ENCODE assay signal across 8 mouse cellular contexts in the genomic region with DNA sequence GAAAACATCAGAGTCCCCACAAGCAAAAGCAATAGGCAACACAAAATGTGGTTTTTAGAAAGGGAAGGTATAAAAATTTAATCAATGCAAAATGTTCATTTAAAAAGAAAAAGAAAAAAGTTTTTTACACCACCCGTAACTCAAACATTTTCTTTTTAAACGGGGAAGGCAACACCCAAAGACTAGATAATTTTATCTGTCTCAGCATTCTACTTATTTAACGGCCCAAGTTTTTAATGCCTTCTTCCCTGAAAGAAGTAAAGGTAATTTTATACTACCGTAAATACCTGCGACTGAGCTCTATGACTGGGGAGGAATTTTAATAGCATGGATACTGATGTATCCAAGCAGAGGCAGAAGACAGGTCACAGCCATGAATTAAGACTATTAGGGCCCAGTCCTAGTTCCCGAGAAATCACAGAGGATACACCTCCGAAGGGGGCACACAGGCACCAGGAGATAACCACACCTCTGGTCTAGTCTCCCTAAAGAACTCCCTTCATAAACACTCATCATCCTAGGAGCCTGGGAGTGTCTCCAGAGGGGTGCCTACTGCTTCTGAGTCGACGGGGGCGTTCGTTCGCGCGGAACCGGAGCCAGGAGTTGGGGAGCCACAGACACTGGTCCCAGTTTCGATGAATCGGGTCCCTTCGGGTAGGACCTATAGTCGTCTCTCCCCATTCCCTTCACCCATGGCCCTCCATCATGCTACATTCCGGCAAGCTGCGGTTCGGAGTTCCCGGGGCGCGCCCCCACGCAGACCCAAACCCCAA. TPM values are rescaled to one million over a fixed set of nuclear protein-coding genes. Genes with fewer than 3 reads are reported as not detected.
DNase-seq lines count a peak whose midpoint lies in the region; ATAC-seq and TF ChIP-seq lines count a peak whose summit lies in the region.

No protein-coding gene starts in this region.

- no peak for TF ChIP-seq CTCF in layer of hippocampus, adult 2 months (conservative IDR thresholded peaks at IDR 0.05)
- TF ChIP-seq CTCF in intestine, postnatal 0 days (IDR thresholded peaks at IDR 0.05; ENCODE audit: low read depth): no peak

- WGBS in embryonic facial prominence, embryonic 15.5 days: 5% methylated on average over 26 of the region's 26 CpGs
- 6% methylated on average over 26 of the region's 26 CpGs for WGBS in intestine, postnatal 0 days
- WGBS in midbrain, embryonic 14.5 days: 7% methylated on average over 26 of the region's 26 CpGs

- H3K4me1 ChIP-seq in embryonic facial prominence, embryonic 15.5 days: 0 out of 2 replicates have a peak, but pooled peaks cover 8% of the 10 kb centered on the region
- H3K4me1 ChIP-seq in intestine, postnatal 0 days (replicated peaks; ENCODE audit: control insufficient read depth, insufficient read depth, low read length): 0 out of 2 replicates have a peak, but pooled peaks cover 3% of the 10 kb centered on the region
- no peaks in the 10 kb centered on the region for H3K4me1 ChIP-seq in midbrain, embryonic 14.5 days (ENCODE audit: control insufficient read depth, insufficient read depth, low read length)

- H3K27ac ChIP-seq in layer of hippocampus, adult 2 months: peak overlapping the region; percentile 90
- peak overlapping the region; percentile 91; the same call in 1 of the 2 replicates for H3K27ac ChIP-seq in embryonic facial prominence, embryonic 15.5 days (replicated peaks)
- peak overlapping the region; percentile 97 for H3K27ac ChIP-seq in intestine, postnatal 0 days (ENCODE audit: low read depth, low read length)
- H3K27ac ChIP-seq in midbrain, embryonic 14.5 days (replicated peaks; ENCODE audit: low read depth, low read length): peak overlapping the region; percentile 68; the same call in 1 of the 2 replicates

- DNase-seq in layer of hippocampus, adult 2 months (ENCODE audit: low spot score in 2 of 2): no peak
- no peak for DNase-seq in layer of hippocampus, adult 11-12 months (ENCODE audit: low spot score)
- peak; percentile 50 for DNase-seq in NIH3T3 (ENCODE audit: low read depth)
- peak; percentile 53 for DNase-seq in midbrain, embryonic 14.5 days
- no peak for DNase-seq in urinary bladder, postnatal 36 days (ENCODE audit: low spot score in 2 of 2)
- no peak for DNase-seq in cerebellum, adult 18-20 months

- H3K4me2 ChIP-seq in embryonic facial prominence, embryonic 15.5 days (replicated peaks): peak overlapping the region; percentile 59
- H3K4me2 ChIP-seq in intestine, postnatal 0 days (replicated peaks; ENCODE audit: low read depth): peak overlapping the region; percentile 83
- peak overlapping the region; percentile 78 for H3K4me2 ChIP-seq in midbrain, embryonic 14.5 days (ENCODE audit: low read length)

- H3K27me3 ChIP-seq in embryonic facial prominence, embryonic 15.5 days: no peaks in the 10 kb centered on the region
- H3K27me3 ChIP-seq in intestine, postnatal 0 days (replicated peaks; ENCODE audit: control insufficient read depth, insufficient read depth, low read length): no peaks in the 10 kb centered on the region
- no peaks in the 10 kb centered on the region for H3K27me3 ChIP-seq in midbrain, embryonic 14.5 days (ENCODE audit: control insufficient read depth, insufficient read depth, low read length)

- H3K36me3 ChIP-seq in embryonic facial prominence, embryonic 15.5 days: no peaks in the 10 kb centered on the region
- no peaks in the 10 kb centered on the region for H3K36me3 ChIP-seq in intestine, postnatal 0 days (ENCODE audit: control insufficient read depth, insufficient read depth)
- no peaks in the 10 kb centered on the region for H3K36me3 ChIP-seq in midbrain, embryonic 14.5 days (ENCODE audit: control insufficient read depth, insufficient read depth, low read length)

- peak; percentile 32 for ATAC-seq in embryonic facial prominence, embryonic 15.5 days (ENCODE audit: insufficient number of reproducible peaks, low FRiP score, low TSS enrichment, low read depth)
- ATAC-seq in intestine, postnatal 0 days: peak; percentile 4; the same call in 1 of the 2 replicates
- peak; percentile 54 for ATAC-seq in midbrain, embryonic 14.5 days (ENCODE audit: low FRiP score, low TSS enrichment)

- H3K9me3 ChIP-seq in embryonic facial prominence, embryonic 15.5 days (replicated peaks): no peaks in the 10 kb centered on the region
- no peaks in the 10 kb centered on the region for H3K9me3 ChIP-seq in intestine, postnatal 0 days (ENCODE audit: control insufficient read depth)
- H3K9me3 ChIP-seq in midbrain, embryonic 14.5 days (ENCODE audit: control insufficient read depth, low read length): no peaks in the 10 kb centered on the region

- H3K9ac ChIP-seq in embryonic facial prominence, embryonic 15.5 days: peak overlapping the region; percentile 74
- peak overlapping the region; percentile 99 for H3K9ac ChIP-seq in intestine, postnatal 0 days (ENCODE audit: low read depth, low read length)
- H3K9ac ChIP-seq in midbrain, embryonic 14.5 days (replicated peaks; ENCODE audit: low read length): peak overlapping the region; percentile 80

- H3K4me3 ChIP-seq in layer of hippocampus, adult 2 months: peak overlapping the region; percentile 86
- peak overlapping the region; percentile 84 for H3K4me3 ChIP-seq in embryonic facial prominence, embryonic 15.5 days (replicated peaks)
- H3K4me3 ChIP-seq in intestine, postnatal 0 days (ENCODE audit: low read depth, low read length): peak overlapping the region; percentile 99
- H3K4me3 ChIP-seq in midbrain, embryonic 14.5 days (replicated peaks; ENCODE audit: low read depth, low read length): peak overlapping the region; percentile 98

RNA-seq across cellular contexts. Expression of gene Jak1, which starts 0.9 kb away (rescaled TPM):
- total RNA-seq in layer of hippocampus, adult 2 months (2021): 100 to 1,000 TPM; 124 to 128 TPM
- polyA plus RNA-seq in embryonic facial prominence, embryonic 15.5 days (2015; fragmentation: Nextera tagmentation; extraction: Ambion mirVana): 80.2 and 81.4 TPM in 2 replicates
- polyA plus RNA-seq in intestine, postnatal 0 days (2015; fragmentation: Nextera tagmentation; extraction: Ambion mirVana): 44.7 and 46.3 TPM in 2 replicates
- polyA plus RNA-seq in midbrain, embryonic 14.5 days (2014; fragmentation: Nextera tagmentation; extraction: Ambion mirVana): 64.1 and 77.0 TPM in 2 replicates

Comparison
In these comparisons a context has a peak if more than half of its experiments do, and no peak if none do; other contexts are left out.
1. DNase-seq: peak in NIH3T3 (single experiment) and midbrain, embryonic 14.5 days (single experiment); none in layer of hippocampus, adult 2 months (0 of 2), layer of hippocampus, adult 11-12 months (single experiment), urinary bladder, postnatal 36 days (0 of 2) and cerebellum, adult 18-20 months (0 of 2).
2. ATAC-seq: peak in every context shown above with its lines; median percentile 54 in midbrain, embryonic 14.5 days; 32 in embryonic facial prominence, embryonic 15.5 days; 4 in intestine, postnatal 0 days.
3. Peak in every context shown above with its lines, with median percentiles within 50 percentile points of each other: H3K27ac ChIP-seq, H3K4me3 ChIP-seq, H3K4me2 ChIP-seq and H3K9ac ChIP-seq.